Mouse (Mus musculus) thymus, adult 18-20 months (tissue): ENCODE results near the gene Herpud2.
"Not testable (repeated sequence)": the region's sequence is repeated elsewhere in the genome, so short reads cannot be mapped to it uniquely, and the experiment has no call there.

Experiments used
- DNase-seq, 2 experiments: peaks; one replicate each; pipeline ENCODE4 v3.0.0; 2022; ENCODE audit warnings: mixed read lengths in 2 of 2

Herpud2 gene

DNA sequence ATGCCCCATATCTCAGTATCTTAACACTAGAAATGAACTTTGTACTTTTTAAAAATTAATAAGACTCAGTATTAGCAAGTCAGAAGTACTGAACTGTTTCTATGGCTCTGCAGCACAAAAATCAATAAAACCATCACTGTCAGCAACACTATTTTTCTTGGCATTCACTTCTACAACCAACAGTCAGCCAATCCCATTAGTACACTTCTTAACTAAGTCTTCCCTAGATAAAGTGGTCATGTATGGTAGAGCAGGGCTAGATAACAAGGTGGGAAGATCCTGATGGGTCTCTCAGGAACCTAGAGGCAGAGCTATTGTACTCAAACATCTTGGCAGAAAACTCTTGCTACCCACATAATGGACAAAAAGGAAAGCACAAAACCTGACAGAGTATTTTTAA, 7.7 kb downstream of the Herpud2 start:
- no peak for DNase-seq

- no peak for DNase-seq
Measured at GRCm38 (mm10) chr9:25142988-25143387, 8.6 kb downstream of the Herpud2 start.

- no peak for DNase-seq
Measured at GRCm38 (mm10) chr9:25142041-25142440, 9.6 kb downstream of the Herpud2 start.

DNA sequence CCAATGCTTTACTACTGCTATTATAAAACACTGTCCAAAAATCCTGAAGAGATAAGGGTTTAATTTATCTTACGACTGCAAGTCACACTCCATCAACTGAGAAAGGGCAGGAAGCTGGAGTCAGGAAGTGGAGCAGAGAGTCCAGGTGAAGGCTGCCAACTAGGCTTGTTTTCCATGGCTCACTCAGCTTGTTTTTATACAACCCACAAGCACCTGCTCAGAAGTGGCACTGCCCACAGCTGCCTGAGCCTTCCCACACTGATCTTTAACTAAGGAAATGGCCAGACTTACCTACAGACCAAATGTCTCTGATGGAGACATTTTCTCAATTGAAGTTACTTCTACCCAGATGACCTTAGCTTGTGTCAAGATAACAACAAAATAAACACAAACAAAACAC, 11.3 kb downstream of the Herpud2 start:
- no peak for DNase-seq

DNA sequence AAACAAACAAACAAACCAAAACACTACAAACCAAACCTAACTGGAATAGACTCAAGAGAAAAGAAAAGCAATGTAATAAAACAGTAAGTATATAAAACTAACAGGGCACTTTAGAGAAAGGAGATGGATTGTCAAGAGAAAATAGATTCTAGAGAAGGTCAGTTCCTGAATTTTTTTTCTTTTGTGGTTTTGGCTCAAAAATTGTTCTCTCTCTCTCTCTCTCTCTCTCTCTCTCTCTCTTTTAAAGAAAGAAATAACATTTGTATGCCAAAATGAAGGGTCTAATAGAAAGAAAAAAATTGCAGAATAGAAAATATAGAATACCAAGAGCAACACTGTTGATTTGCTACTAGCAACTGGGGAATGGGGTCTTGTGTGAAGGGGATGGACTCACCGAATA, 12.7 kb downstream of the Herpud2 start:
- no peak for DNase-seq

- DNase-seq: no peak
Measured at GRCm38 (mm10) chr9:25132920-25133319, 18.7 kb downstream of the Herpud2 start.

GRCm38 (mm10) chr9:25132253-25132652, 19.4 kb downstream of the Herpud2 start:
- DNase-seq: no peak

- DNase-seq: no peak
Measured at GRCm38 (mm10) chr9:25124048-25124447, 27.6 kb downstream of the Herpud2 start.

GRCm38 (mm10) chr9:25123590-25123989, 28.0 kb downstream of the Herpud2 start:
- not testable (repeated sequence) for DNase-seq

GRCm38 (mm10) chr9:25104638-25105037, 47.0 kb downstream of the Herpud2 start:
- DNase-seq: peak in 1 of 2 experiments; percentile 6

GRCm38 (mm10) chr9:25102881-25103280, 48.7 kb downstream of the Herpud2 start:
- DNase-seq: no peak

- no peak for DNase-seq
Measured at GRCm38 (mm10) chr9:25090853-25091252, 60.8 kb downstream of the Herpud2 start.

DNA sequence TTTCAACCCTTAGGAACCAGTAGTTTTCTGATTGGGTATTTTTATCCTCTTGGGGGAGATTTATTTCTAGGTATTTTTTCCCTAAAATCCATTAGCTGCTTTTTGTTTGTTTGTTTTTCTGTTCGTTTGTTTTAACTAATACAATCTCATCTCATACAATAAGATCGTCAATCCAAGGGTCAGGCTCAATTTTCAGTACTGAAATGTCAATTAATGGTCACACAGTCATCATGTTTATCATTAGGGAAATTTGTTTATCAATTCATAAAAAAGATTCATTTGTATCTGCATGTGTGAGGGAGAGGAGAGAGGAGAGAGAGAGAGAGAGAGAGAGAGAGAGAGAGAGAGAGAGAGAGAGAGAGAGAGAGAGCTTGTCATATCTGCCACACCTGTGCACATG, 62.5 kb downstream of the Herpud2 start, which contains the start of gene Gm10181:
Gm10181 (plus strand) TSS at position 301 of the 400 bp plus-strand sequence.
- no peak for DNase-seq

- no peak for DNase-seq
Measured at GRCm38 (mm10) chr9:25076505-25076904, 75.1 kb downstream of the Herpud2 start.

DNA sequence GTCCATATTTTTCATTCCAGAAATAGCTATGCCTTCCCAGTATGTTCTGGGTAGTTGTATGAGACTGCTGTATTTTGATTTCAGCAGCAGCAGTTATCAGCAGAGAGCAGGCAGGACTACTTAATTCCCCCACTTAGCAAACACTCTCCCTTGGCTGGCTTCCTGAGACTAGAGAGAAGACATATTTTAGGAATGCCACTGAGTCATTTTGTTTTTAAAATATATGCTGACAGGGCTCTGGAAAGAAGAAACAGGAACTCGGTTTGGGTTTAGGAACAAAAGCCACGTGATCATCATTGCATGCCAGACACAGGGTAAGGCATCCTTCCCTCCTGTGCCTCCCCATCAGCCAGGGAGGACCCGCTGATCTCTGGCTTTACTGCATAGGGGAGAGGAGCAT, 75.6 kb downstream of the Herpud2 start:
- DNase-seq: no peak

GRCm38 (mm10) chr9:25072666-25073065, 79.0 kb downstream of the Herpud2 start:
- DNase-seq: no peak

- DNase-seq: no peak
Measured at GRCm38 (mm10) chr9:25058726-25059125, 92.9 kb downstream of the Herpud2 start.
